Mouse (Mus musculus) naive thymus-derived CD4-positive, alpha-beta T cell, adult 2 months (primary cell): ENCODE results near the gene Spata16.
"Not testable (repeated sequence)": the region's sequence is repeated elsewhere in the genome, so short reads cannot be mapped to it uniquely, and the experiment has no call there.

ENCODE experiments used
- DNase-seq: peaks from one replicate; pipeline ENCODE4 v3.0.0-alpha.2; 2011; ENCODE audit warnings: low read depth

The Spata16 gene

DNA sequence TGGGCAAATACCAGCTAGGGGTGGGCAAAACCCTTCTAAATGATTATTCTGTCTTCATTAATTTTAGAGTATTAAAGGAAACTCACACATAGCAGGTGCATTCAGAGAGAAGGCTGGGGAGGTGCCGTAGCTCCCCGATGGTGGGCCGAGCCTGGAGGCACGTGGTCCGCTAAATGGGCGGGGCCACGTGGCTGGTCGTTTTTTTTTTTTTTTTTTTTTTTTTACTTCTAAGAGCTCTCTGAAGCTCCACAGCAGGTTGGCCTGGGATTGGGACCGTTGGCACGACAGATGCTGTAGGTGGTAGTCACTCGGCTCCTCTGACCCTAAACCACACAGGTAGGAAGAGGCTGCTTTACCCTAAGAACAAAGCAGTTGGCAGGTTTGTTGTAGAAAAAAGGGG lies at the start of gene Spata16:
Gene Spata16 (plus strand): TSS at position 219 of the 400 bp plus-strand sequence.
- DNase-seq, result no peak

DNA sequence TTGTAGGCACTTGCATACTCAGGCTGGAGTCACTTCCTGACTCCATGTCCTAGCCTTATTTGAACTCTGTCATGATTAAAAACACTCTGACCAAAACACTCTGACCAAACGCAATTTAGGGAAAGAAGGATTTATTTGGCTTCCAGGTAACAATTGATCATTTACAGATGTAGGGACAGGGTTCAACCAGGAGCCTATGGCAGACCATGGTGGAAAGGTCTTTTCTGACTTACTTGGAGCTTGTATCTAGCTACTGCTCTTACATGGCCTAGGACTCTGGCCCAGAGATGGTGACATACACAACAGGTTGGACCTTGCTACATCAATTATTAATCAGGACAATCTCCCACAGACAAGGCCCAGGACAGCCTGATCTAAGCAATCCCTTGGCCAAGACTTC lies 32.6 kb upstream of the Spata16 start:
- DNase-seq, result no peak

DNA sequence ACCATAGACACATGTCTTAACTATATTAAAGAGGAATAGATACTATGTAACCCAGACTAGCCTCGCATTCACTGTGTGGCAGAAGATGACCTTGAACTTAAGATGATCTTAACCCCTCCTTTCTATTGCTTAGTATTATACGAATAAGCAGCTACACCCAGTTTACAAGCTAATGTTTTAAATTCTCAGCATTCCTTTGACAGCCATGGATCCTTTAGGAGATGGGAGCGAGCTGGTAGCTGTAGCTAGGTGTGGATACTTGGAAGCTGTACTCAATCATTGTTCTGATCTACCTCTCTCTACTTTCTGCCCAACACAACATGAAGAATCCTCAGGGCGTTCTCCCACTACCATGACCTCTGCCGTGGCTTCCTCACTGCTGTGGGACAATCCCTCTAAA lies 28.9 kb upstream of the Spata16 start:
- DNase-seq, result no peak

DNA sequence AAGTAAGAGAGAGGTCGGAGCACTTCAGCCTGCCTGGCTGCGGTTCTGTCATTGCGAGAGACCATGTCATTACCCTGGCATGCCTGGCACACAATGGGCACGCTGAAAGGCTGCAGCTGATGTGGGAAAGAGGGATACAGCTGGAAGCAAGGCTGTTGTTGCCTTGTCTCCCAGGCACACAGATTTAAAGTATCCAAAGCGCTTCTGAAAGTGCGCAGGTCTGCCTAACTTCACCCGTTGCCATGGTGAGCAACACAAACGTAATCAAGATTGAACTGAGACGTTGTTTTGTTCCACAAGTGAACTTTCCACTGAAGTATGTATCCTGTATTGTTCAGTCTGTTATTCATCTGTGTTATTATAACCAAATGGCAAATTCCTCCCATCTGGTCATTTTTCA lies 1.8 kb downstream of the Spata16 start:
- DNase-seq, result no peak

DNA sequence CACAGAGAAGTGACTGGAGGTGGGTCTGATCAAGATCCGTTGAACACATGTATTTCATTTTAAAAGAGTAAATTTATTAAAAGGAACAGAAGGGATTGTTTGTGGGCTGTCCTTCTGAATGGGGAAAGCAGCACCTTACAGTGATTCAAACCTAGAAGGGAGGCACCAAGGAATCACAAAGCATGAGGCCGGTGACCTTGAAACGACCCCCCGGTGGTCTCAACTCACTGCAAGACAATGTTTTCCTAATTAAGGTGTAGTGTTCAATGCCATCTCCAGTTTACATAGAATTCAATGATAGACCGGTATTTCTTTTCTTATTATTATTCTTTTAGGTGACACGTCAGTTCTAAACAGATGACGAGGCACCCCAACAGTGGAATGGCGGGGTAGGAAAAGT lies 2.4 kb downstream of the Spata16 start:
- no peak for DNase-seq

DNA sequence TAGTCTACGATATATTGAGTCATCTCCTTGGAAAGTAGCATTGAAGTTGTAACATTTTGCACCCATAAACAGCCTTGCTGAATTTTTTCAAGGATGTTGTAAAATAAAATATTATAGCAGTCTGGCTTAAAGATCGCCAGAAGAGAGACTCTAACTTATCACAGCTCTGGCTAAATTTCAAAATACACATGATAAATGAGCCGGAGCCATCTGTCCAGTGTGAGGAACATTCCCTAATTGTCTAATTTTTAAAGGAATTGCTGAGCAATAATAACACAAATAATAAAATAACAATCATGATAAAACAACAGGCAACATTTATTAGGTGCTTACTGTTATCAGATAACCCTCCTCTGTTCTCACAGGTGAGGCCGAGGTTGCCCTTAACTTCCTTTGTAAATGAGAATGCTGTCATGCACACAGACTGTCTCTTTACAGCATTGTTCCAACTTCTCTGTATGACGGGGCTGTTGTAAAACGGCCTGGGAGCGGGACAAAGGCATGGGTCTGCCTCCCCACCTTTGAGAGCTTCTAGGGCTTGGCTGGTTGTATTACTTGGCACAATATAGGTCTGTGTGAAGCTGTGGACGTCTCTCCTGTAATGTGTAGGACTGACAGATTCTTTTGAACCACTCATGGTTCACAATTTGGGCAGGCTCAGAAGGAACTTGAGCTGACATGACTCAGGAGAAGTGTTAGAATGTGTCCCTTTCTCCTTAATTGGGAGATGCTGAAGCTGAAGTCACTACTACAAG lies 3.1 kb downstream of the Spata16 start:
- DNase-seq, result no peak

DNA sequence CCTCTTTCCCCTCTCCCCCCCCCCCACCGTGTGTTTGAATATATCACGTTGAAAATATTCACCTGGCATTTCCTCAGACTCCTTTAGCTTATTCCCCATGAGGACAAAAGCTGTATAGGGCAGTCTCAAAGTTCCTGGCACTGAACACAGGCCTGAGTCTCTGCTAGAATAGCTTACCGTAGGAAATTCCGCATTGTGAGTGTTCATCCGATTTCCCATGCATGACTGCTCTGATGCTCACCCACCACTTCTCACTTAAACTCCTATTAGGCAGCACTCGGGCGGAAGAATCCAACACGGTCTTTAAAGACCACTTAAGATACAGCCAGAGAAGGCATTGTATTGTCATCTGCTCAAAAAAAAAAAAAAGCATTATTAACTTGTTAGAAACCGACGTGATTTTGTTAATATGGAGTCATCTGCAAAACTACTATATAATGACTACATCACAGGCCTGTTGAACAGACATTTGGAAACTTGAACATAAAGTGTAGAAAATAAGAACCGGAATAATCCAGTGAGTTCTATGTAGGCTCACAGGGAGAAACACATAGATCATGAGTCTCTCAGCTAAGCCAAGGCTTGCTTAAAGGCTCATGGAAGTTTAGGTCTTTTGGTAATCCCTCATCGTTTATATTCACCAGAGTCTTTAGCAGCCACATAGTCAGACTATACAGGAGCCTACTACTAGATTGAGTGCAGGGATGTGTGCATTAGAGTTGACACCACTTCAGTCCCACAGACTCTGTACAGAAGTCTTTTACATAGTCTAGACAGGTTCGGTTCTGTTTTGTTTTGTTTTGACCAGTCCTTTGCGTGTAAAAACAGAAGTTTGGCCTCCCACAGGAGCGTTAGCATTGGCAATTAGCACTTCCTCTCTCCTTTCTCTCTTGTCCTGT lies 4.2 kb downstream of the Spata16 start:
- DNase-seq, result no peak

DNA sequence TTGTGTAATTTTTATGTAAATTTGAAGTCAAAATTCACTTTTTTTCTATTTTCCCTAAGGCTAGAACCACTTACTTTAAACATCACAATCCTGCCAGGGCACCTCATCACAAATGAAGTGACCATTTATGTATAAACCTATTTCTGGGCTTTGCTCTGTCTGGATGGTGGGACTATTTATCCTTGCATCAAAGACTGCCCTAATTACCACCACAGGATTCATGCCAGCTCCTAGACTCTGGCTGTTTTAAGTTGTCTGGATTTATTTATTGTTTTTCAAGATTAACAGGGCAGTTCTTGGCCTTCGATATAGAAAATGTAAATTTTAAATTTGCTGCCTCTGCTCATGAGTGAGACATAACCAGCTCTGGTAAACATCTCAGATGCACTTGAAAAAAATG lies 6.7 kb downstream of the Spata16 start:
- DNase-seq, result no peak

DNA sequence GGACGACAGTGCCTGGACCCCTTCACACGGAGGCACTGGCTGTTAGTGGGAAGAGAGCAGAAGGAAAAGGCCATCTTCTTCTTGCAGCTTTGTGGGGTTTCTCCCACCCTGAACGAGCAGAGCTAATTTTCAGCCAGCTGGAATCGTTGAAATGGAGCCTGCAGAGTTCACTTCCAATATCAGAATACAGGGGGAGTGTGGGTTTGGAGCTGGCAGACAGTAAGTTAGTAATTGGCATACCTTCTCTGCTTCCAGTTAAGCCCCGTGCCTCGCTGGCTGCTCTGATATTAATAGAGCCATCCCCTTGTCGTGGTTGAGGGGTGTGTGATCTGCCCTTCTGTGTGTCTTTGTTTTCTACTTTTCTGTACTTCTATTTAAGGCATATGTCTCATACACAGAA lies 9.4 kb downstream of the Spata16 start:
- no peak for DNase-seq

DNA sequence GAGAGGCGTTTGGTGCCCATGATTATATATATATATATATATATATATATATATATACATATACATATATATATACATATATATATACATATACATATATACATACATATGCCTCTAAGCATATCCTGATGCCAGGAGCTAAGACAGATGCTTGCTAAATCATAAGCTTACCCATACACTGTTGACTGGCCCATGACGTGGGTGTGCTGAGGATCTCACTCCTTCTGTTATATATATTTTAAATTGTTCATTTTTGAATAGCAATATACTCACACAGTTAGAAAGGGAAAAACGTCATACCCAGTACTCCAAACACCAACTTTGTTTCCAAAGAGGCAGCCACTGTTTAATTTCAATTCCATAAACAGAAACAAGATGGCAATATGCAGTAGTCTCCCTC lies 48.4 kb downstream of the Spata16 start:
- DNase-seq, result no peak

DNA sequence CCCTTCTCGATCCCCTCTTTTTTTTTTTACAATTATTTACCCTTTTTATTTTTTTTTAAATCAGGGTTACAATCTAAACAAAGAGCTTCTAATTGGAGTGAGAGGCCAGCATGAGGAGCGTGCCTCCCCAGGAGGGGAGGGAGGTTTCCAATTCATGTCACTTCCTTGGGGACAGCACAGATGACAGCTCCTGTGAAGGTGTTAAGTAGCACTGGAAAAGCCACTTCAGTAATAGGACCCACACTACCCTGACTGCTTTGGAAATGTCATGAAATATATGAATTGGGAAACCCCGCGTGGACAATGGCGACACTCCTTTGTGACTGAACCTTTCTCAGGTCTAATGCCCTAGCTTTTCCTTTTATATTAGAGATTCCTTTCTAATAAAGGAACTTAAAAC lies 72.1 kb downstream of the Spata16 start:
- DNase-seq, result not testable (repeated sequence)

DNA sequence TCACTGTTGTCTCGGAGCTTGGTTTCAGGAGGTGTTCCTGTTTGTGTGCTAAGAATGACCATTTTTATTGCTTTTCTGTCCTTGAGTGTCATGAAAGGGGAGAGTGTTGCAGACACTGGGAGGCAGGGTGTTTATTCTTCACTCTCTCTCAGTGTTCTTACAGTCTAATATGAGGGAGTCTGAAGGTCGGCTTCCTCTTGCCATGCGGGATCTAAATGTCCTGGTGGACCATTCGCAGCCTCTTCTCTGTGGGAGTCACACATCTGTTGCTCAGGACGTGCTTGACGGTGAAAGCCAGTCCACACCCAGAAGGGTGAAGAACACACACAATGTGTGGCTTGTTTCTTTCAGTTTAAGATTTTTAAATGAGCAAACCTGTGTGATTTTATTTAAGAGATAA lies 90.1 kb downstream of the Spata16 start:
- DNase-seq, result no peak

DNA sequence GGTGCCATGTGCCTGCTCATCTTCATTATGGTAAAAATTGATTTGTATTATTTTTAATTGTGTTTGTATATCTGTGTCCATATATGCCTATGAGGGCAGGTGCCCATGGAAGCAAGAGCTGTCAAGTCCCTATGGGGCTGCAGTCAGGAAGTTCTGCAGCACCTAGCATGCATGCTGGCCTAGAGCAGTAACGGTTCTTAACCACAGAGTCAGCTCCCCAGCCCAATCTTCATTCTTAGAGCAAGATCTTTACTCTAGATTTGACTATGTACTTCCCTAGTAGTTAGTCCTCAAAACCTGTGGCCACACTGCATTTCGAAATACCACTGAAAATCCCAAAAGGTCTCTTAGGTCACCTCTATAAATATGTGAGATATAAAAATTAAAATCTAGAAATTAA lies 113.1 kb downstream of the Spata16 start:
- DNase-seq, result no peak

DNA sequence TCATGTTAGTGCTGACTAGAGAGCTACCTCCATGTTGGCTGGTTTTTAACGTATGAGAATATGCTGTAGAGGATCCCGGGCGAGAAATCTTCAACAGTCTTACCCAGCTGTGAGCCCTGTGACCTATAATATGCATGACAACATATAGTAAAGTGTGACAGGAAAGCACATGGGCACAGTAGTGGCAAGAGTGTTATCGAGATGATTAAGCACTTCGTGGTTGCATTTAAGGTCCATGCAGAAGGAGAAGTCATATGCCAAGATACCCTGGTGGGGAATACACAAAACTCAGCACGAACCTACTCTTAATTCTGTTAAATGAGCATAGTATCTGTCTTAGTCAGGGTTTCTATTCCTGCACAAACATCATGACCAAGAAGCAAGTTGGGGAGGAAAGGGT lies 115.0 kb downstream of the Spata16 start:
- no peak for DNase-seq

DNA sequence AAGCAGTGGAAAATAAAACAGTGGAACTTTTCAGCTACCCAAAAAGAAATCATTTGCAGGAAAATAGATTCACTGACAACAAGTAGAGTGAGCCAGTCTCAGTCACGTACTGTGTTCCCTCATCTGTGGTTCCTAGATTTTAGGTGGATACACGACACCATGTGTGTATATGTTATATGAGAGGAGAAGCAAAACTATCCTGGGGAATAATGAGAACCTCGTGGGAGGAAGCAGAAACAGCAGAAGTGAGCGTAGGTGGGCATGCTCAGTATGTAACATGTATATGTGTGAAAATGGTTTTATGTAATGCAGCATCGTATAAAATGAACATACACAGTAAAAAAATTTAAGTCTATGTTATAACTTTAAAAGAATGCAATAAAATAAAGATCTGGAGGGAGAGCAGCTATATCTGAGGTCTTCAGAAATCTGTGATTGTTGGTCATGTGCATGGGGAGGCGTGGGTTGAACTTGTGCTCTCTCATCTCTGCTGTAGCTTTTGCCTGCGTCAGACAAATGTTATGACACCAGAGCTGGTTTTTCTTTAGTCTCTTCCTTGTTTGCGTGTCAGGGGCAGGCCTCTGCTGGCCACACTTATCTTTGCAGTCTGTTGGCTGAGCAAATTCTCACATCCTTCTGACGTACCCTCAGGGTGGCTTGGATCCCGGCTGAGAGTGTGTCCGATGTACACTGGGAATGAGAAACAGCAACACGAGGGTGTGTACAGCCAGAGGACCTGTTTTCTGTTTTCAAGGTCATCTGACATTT lies 156.1 kb downstream of the Spata16 start:
- no peak for DNase-seq

DNA sequence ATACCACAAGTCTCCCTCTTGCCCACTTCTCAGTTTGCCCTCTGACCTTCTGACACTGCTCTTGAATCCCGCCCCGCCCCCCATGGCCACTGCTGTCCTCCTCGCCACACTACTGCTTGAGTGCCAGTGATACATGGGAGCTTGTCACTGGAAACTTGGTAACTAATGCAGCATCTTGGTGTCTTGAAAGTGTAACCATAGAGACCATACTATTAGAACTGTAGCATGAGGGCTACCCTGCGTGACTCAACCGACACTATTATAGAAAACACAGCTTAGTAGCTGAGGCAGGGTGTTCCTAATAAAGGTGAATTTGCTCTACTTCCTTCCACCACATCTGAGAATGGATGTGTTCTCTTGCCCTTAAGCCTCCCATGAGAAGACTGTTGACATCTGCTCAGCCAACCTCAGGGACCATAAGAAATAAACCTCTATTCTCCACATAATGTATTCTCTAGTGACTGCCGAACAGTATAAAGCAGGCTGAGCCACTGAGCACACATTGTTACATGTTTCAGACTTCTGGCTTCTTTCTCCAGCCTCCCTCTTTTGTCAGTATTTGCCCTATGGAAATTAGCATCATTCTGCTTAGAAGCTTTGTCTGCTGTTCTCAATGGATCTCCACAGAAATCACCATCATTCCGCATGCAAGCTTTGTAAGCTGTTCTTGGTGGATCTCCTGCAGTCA lies 158.6 kb downstream of the Spata16 start:
- DNase-seq, result no peak

DNA sequence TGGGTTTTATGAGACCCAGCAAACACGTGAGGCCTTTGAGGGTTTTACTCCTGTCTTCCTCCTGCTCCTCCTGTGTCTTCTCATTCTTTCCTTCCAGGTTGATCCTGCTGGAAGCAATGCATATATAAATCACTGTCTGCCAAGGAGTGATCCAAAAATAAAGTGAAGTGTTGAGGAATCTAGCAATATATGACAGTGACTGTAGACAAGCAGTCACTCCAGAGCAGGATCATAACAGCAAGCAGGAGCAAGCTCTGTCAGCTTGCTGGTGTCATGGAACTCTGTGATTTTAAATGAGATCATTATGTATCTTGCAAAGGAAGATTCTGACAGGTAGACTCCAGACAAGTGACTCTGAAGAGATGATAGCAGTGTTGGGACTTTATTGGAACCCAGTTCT lies 159.5 kb downstream of the Spata16 start:
- DNase-seq, result no peak

DNA sequence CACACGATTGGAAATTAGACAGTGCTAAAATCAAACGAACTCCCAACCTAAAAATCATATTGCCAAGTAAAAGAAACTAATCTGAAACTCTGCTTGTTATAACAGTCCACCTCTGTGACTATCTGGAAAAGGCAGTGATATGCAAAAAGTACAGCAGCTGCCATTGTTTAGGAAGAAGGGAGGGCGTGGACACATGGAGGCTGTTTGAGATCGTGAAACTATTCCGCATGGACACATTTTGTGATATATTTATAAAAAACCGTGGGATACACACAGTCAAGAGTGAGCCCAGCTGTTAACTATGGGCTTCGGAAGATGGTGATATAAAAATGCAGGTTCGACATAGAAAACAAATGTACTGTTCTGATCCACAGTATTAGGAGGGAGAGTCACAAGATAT lies 176.9 kb downstream of the Spata16 start:
- no peak for DNase-seq

DNA sequence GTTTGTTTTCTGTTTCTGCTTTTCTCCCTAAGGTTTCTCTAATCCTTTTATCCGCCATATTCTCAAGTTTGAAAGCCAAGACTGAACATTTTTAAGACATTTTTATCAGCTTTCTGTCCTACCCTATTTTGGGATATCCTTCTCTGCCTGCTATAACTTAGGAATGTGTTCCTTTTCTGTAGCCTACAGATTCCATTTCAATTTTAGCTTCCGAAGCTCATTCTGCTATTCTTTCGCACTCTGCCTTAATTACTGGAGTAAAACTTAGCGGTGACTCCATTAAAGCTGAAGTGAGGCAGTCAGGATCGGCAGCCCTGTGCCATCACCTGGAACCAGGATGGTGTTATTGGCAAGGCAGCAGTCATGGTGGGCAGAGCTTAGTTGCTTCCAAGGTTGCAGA lies 178.3 kb downstream of the Spata16 start:
- no peak for DNase-seq

DNA sequence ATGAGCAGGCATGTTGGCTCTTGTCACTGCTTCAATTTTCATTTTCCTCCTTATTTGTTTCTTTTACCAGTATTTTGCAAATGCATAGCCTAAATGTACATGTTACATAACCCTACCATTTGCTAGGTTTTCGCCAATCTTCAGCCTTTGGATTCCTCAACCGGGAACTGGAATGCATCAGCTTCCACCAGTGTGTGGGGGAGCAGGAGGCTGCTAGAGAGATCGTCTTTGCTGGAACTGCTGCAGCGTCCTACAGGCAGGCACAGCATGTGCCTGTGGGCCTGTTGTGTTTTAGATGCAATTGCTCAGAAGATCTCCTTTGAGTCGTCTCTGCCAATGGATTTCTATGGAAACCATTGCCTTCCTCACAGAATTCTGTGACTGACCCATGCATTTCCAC lies 182.0 kb downstream of the Spata16 start:
- no peak for DNase-seq

DNA sequence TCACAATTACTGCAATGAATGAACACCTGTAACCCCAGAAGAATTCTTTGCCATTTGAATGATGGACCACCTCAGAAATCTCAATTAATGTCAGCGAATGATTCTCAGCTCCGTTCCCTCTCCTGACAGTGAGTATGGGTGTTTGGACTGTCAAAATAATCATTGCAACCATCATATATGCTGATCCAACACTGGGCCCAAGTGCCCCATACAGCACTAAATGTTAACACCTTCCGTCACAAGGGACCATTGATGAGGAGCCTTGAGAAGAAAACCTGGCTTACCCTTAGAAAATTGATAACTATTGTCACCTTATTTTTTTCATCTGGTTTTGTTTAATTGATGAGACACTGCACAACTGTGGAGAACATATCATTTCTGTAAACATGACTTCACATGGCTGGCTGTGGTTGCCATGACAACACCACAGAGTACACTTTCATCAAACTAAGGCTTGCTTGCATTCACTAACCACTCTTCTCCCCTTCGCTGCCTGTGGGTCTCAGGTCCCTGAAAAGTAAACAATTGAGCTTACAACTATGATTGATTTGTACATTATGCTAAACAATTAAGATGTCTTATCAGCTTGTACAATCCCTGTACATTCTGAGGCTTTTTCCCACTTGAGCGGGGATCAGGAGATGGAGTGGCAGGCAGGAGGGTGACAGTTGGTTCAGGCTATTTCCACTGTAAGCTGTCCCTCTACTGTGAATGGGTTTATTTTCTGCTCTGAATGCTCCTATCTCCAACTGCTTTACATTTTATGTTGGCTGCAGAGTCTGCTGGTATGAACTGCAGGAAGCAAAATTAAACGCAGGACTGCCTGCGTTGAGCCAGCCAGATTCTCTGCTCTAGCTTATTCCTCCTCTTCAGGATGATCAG lies 189.8 kb downstream of the Spata16 start:
- DNase-seq, result no peak
